Mouse (Mus musculus) mesoderm, embryonic 11.5 days (tissue): ENCODE data around the gene Mob3c.

ENCODE experiments used
- DNase-seq: peaks from one replicate; pipeline ENCODE4 v3.0.0-alpha.2; 2012; ENCODE audit warnings: low read depth, low spot score

The Mob3c gene

DNA sequence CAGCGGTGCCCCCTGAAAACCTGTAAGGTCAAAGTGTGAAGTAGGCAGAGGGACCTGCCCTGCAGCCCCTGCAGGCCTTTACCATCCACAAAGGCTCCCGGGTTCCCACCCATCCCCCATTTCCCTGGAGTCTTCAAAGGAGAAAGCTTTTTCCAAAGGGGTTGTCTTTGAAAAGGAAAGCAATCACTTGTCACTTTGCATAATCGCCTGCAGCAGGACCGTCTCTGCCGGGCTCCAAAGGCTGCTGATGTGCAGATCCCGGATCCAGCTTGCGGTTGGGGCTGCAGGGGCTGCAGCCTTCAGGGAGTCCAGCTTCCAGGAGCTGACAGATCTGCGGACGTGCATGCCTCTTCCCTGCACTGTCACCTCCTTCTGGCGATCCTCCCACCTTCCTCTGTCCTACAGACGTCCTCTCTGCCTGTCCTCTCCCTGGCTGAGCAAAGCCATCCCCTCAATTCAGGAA is 50.4 kb downstream of the Mob3c start:
- DNase-seq: peak; percentile 72

DNA sequence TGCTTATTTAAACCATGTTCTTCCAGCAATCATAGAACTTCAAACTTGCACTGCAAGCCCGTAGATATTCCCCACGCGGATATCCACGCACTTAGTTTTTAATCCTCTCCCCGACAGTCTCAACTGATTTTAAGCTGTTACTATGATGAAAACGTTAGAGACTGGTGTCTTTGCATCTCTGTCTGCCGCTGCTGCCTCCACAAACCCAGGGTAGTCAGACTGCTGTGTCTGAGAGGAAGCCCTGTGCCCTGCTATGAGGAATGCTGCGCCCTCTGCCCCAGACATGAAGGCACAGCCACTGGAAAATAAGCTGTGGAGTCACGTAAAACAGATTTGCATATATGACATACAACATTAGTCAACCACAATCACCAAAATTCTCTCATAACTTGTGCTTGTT is 50.9 kb downstream of the Mob3c start:
- no peak for DNase-seq

DNA sequence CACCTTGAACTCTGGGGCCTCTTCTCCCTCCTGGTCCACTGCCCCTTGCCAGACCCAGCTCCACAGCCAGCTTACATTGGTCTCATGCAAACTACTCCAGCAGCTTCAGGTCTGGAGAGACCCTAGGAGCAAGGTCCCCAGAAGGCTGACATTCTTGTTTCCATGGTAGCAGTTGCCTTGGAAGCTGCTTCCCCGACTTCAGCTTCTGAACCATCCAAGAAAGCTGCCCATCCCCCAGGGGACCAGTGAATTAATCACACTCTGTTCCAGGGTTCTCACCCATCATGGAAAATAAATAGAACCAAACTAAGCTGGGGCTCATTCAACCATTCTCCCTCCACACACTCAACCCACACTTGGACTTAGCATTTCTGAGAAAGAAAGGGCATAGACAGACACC is 53.3 kb downstream of the Mob3c start:
- peak; percentile 75 for DNase-seq

DNA sequence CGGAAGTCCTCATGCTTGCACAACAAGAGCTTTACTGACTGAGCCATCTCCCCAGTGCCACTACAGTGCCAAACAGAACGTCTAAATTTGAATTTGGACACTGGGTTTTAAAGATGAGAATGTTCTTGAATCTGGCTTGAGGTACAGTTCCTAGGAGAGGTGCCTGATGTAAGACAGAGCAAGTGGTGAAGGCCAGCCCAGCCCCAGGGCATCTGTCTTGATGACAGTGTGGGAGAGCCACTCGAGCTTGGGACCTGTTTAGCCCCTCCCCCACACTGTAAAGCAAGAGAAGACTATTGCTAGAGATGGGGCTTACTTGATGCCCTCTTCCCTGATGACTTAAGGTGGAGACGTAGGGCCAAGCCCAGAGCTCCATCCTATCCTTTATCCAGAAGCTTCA is 54.3 kb downstream of the Mob3c start:
- no peak for DNase-seq

DNA sequence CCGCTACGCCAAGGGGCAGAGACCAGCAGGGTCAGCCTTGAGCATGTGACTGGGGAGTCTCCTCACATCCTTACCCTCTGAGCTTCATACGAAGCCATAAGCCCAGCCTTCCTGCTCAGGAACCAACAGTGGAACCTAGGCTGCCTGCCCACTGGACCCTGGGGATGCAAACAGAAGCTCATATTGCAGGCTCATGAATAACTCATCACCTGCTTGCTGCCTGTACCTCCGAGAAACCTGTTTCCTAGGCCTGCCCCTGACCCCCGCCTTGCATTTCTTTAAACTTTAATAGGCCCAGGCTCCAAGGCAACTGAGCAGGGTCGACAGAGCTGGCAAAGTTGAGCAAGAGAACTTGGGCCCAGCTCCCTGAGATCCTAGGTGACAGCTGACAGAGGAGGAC is 56.1 kb downstream of the Mob3c start, which contains the start of gene Kncn:
Gene Kncn (plus strand): TSS at position 379 of the 400 bp plus-strand sequence.
- DNase-seq: no peak
